Mouse (Mus musculus): ENCODE data around the gene Gbf1. TPM values are rescaled to one million over a fixed set of nuclear protein-coding genes. Genes with fewer than 3 reads are reported as not detected.

Gene Gbf1
- polyA plus RNA-seq, 1 experiment from 2014 or later, result 41.2 TPM

- Histone ChIP-seq H3K27ac (no peak overlapping the region), H3K4me1 (replicated peaks) (peaks cover 30% of the 10 kb centered on the region), H3K36me3 (no peaks in the 10 kb centered on the region), H3K9me3 (replicated peaks) (no peaks in the 10 kb centered on the region), H3K4me2 (no peak overlapping the region), H3K27me3 (no peaks in the 10 kb centered on the region), H3K9ac (no peak overlapping the region), H3K4me3 (no peak overlapping the region)
- 49% methylated on average over 2 of the region's 2 CpGs for WGBS
- ATAC-seq (replicated peaks; ENCODE audit: insufficient number of reproducible peaks, insufficient read depth, low FRiP score, low read depth), result no peak
Observed at GRCm38 (mm10) chr19:46224882-46225281, 72.6 kb downstream of the Gbf1 start.

- H3K9ac ChIP-seq, result no peak overlapping the region
- peak overlapping the region; percentile 37; the same call in 1 of the 2 replicates for H3K27ac ChIP-seq
- no peak for ATAC-seq (replicated peaks; ENCODE audit: insufficient number of reproducible peaks, insufficient read depth, low FRiP score, low read depth)
- peaks cover 30% of the 10 kb centered on the region for H3K4me1 ChIP-seq (replicated peaks)
- 50% methylated on average over 4 of the region's 4 CpGs for WGBS
- H3K4me3 ChIP-seq, result no peak overlapping the region
- H3K36me3 ChIP-seq, result no peaks in the 10 kb centered on the region
- H3K9me3 ChIP-seq (replicated peaks), result no peaks in the 10 kb centered on the region
- H3K4me2 ChIP-seq, result no peak overlapping the region
- H3K27me3 ChIP-seq, result no peaks in the 10 kb centered on the region
Observed at GRCm38 (mm10) chr19:46225506-46225905, 73.2 kb downstream of the Gbf1 start.

GRCm38 (mm10) chr19:46226295-46226694, 74.0 kb downstream of the Gbf1 start:
- H3K9me3 ChIP-seq (replicated peaks), result no peaks in the 10 kb centered on the region
- 35% methylated on average over 3 of the region's 3 CpGs for WGBS
- no peak overlapping the region for H3K9ac ChIP-seq
- ATAC-seq (replicated peaks; ENCODE audit: insufficient number of reproducible peaks, insufficient read depth, low FRiP score, low read depth), result no peak
- H3K4me1 ChIP-seq (replicated peaks), result peaks cover 30% of the 10 kb centered on the region
- no peak overlapping the region for H3K4me3 ChIP-seq
- no peaks in the 10 kb centered on the region for H3K36me3 ChIP-seq
- H3K27me3 ChIP-seq, result no peaks in the 10 kb centered on the region
- H3K4me2 ChIP-seq, result no peak overlapping the region
- no peak overlapping the region for H3K27ac ChIP-seq

GRCm38 (mm10) chr19:46227300-46227699, 75.0 kb downstream of the Gbf1 start:
- H3K27me3 ChIP-seq, result no peaks in the 10 kb centered on the region
- 90% methylated on average over 3 of the region's 3 CpGs for WGBS
- H3K36me3 ChIP-seq, result no peaks in the 10 kb centered on the region
- H3K27ac ChIP-seq, result no peak overlapping the region
- ATAC-seq (replicated peaks; ENCODE audit: insufficient number of reproducible peaks, insufficient read depth, low FRiP score, low read depth), result no peak
- peaks cover 30% of the 10 kb centered on the region for H3K4me1 ChIP-seq (replicated peaks)
- H3K9me3 ChIP-seq (replicated peaks), result no peaks in the 10 kb centered on the region
- H3K4me2 ChIP-seq, result no peak overlapping the region
- no peak overlapping the region for H3K9ac ChIP-seq
- no peak overlapping the region for H3K4me3 ChIP-seq

GRCm38 (mm10) chr19:46234450-46234849, 82.1 kb downstream of the Gbf1 start:
- WGBS, result 84% methylated on average over 2 of the region's 2 CpGs
- Histone ChIP-seq H3K36me3 (no peaks in the 10 kb centered on the region), H3K27me3 (no peaks in the 10 kb centered on the region), H3K27ac (no peak overlapping the region), H3K9me3 (replicated peaks) (no peaks in the 10 kb centered on the region), H3K4me2 (no peak overlapping the region), H3K4me3 (no peak overlapping the region), H3K9ac (no peak overlapping the region), H3K4me1 (replicated peaks) (peaks cover 9% of the 10 kb centered on the region)
- no peak for ATAC-seq (replicated peaks; ENCODE audit: insufficient number of reproducible peaks, insufficient read depth, low FRiP score, low read depth)

- H3K36me3 ChIP-seq, result no peaks in the 10 kb centered on the region
- no peak overlapping the region for H3K4me3 ChIP-seq
- H3K9me3 ChIP-seq (replicated peaks), result no peaks in the 10 kb centered on the region
- H3K27ac ChIP-seq, result peak overlapping the region; percentile 53
- no peak; the same call in 1 of the 2 replicates for ATAC-seq (replicated peaks; ENCODE audit: insufficient number of reproducible peaks, insufficient read depth, low FRiP score, low read depth)
- H3K9ac ChIP-seq, result no peak overlapping the region
- 32% methylated on average over 5 of the region's 5 CpGs for WGBS
- no peaks in the 10 kb centered on the region for H3K27me3 ChIP-seq
- peaks cover 9% of the 10 kb centered on the region for H3K4me1 ChIP-seq (replicated peaks)
- H3K4me2 ChIP-seq, result no peak overlapping the region
Observed at GRCm38 (mm10) chr19:46236658-46237057, 84.3 kb downstream of the Gbf1 start.

GRCm38 (mm10) chr19:46240246-46240645, 87.9 kb downstream of the Gbf1 start:
- no peak for ATAC-seq (replicated peaks; ENCODE audit: insufficient number of reproducible peaks, insufficient read depth, low FRiP score, low read depth)
- Histone ChIP-seq H3K9ac (no peak overlapping the region), H3K36me3 (no peaks in the 10 kb centered on the region), H3K4me3 (no peak overlapping the region), H3K9me3 (replicated peaks) (no peaks in the 10 kb centered on the region), H3K4me1 (replicated peaks) (peaks cover 9% of the 10 kb centered on the region; the same call in 1 of the 2 replicates), H3K4me2 (no peak overlapping the region), H3K27ac (no peak overlapping the region), H3K27me3 (no peaks in the 10 kb centered on the region)
- WGBS, result 65% methylated on average over 2 of the region's 2 CpGs

GRCm38 (mm10) chr19:46242416-46242815, 90.1 kb downstream of the Gbf1 start:
- no peak for ATAC-seq (replicated peaks; ENCODE audit: insufficient number of reproducible peaks, insufficient read depth, low FRiP score, low read depth)
- H3K9ac ChIP-seq, result no peak overlapping the region
- no peaks in the 10 kb centered on the region for H3K9me3 ChIP-seq (replicated peaks)
- H3K27me3 ChIP-seq, result no peaks in the 10 kb centered on the region
- no peak overlapping the region for H3K4me2 ChIP-seq
- 65% methylated on average over 5 of the region's 5 CpGs for WGBS
- no peak overlapping the region for H3K27ac ChIP-seq
- H3K36me3 ChIP-seq, result peaks cover 7% of the 10 kb centered on the region
- no peak overlapping the region for H3K4me3 ChIP-seq
- H3K4me1 ChIP-seq (replicated peaks), result no peaks in the 10 kb centered on the region

- no peaks in the 10 kb centered on the region for H3K27me3 ChIP-seq
- ATAC-seq (replicated peaks; ENCODE audit: insufficient number of reproducible peaks, insufficient read depth, low FRiP score, low read depth), result no peak
- H3K27ac ChIP-seq, result no peak overlapping the region
- no peaks in the 10 kb centered on the region for H3K9me3 ChIP-seq (replicated peaks)
- H3K36me3 ChIP-seq, result peaks cover 7% of the 10 kb centered on the region
- WGBS, result 61% methylated on average over 5 of the region's 5 CpGs
- no peak overlapping the region for H3K9ac ChIP-seq
- H3K4me1 ChIP-seq (replicated peaks), result no peaks in the 10 kb centered on the region
- H3K4me3 ChIP-seq, result no peak overlapping the region
- H3K4me2 ChIP-seq, result no peak overlapping the region
Observed at GRCm38 (mm10) chr19:46244628-46245027, 92.3 kb downstream of the Gbf1 start.

GRCm38 (mm10) chr19:46248991-46249390, 96.7 kb downstream of the Gbf1 start:
- no peaks in the 10 kb centered on the region for H3K4me1 ChIP-seq (replicated peaks)
- no peak for ATAC-seq (replicated peaks; ENCODE audit: insufficient number of reproducible peaks, insufficient read depth, low FRiP score, low read depth)
- WGBS, result 23% methylated on average over 7 of the region's 7 CpGs
- peaks cover 17% of the 10 kb centered on the region for H3K36me3 ChIP-seq
- no peak overlapping the region for H3K9ac ChIP-seq
- no peak overlapping the region for H3K4me3 ChIP-seq
- H3K27me3 ChIP-seq, result no peaks in the 10 kb centered on the region
- no peak overlapping the region for H3K4me2 ChIP-seq
- no peaks in the 10 kb centered on the region for H3K9me3 ChIP-seq (replicated peaks)
- H3K27ac ChIP-seq, result no peak overlapping the region

- peaks cover 47% of the 10 kb centered on the region for H3K36me3 ChIP-seq
- H3K9ac ChIP-seq, result no peak overlapping the region
- 35% methylated on average over 7 of the region's 7 CpGs for WGBS
- no peak overlapping the region for H3K27ac ChIP-seq
- H3K4me3 ChIP-seq, result no peak overlapping the region
- ATAC-seq (replicated peaks; ENCODE audit: insufficient number of reproducible peaks, insufficient read depth, low FRiP score, low read depth), result no peak
- H3K4me1 ChIP-seq (replicated peaks), result no peaks in the 10 kb centered on the region
- no peak overlapping the region for H3K4me2 ChIP-seq
- H3K27me3 ChIP-seq, result no peaks in the 10 kb centered on the region
- no peaks in the 10 kb centered on the region for H3K9me3 ChIP-seq (replicated peaks)
Observed at GRCm38 (mm10) chr19:46254163-46254752, 101.9 kb downstream of the Gbf1 start.

- Histone ChIP-seq H3K27ac (no peak overlapping the region), H3K4me1 (replicated peaks) (no peaks in the 10 kb centered on the region), H3K27me3 (no peaks in the 10 kb centered on the region), H3K9ac (no peak overlapping the region), H3K4me3 (no peak overlapping the region), H3K4me2 (no peak overlapping the region), H3K36me3 (peaks cover 97% of the 10 kb centered on the region), H3K9me3 (replicated peaks) (no peaks in the 10 kb centered on the region)
- 85% methylated on average over 7 of the region's 7 CpGs for WGBS
- ATAC-seq (replicated peaks; ENCODE audit: insufficient number of reproducible peaks, insufficient read depth, low FRiP score, low read depth), result no peak
Observed at GRCm38 (mm10) chr19:46264762-46265161, 112.5 kb downstream of the Gbf1 start.
